Mouse (Mus musculus): Measurements from ENCODE around the gene Atp11b. TPM values are rescaled to one million over a fixed set of nuclear protein-coding genes. Genes with fewer than 3 reads are reported as not detected.

The Atp11b gene
- total RNA-seq, 1 experiment: 69.9 TPM

DNA sequence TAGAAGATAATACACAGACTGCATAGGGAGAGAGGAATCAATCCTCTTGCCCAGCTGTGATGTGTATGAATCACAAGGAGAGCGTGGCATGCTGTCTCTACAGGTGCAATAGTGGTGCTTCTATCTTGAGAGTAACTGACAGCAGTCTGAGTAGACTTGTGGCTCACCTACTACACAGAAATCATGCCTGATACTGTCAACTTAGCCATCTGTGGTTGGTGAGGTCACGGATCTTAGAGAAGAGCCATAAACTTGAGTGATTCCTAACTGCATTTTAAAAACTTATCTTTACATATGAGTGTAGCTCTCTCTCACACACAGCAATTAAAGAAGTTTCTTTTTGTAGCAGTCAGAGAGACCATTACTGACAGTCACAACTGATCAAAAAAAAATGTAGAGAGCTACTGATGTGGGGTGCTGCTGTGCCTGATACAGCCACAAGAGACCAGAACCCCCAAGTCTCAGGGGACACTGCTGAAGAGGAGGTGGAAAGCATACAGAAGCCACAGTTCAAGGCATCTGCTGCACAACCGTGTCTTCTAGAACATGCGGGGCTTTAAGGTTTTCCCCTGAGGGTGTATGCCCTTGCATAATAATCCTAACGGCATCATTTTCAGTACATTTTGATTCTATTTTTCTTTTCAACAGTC lies 146.8 kb downstream of the Atp11b start:
- TF ChIP-seq ZC3H11A (IDR thresholded peaks at IDR 0.05; ENCODE audit: borderline replicate concordance, low read depth, low read length) (no peak), MAFK (IDR thresholded peaks at IDR 0.05; ENCODE audit: insufficient read depth, low read depth, low read length) (no peak), HCFC1 (IDR thresholded peaks at IDR 0.05; ENCODE audit: borderline replicate concordance, insufficient read depth, low read length) (no peak), CHD2 (IDR thresholded peaks at IDR 0.05; ENCODE audit: low read depth, low read length) (no peak), ZNF384 (IDR thresholded peaks at IDR 0.05; ENCODE audit: low read depth, low read length) (no peak)
- Histone ChIP-seq H3K9me3 (ENCODE audit: control insufficient read depth, insufficient read depth, low read depth, low read length) (no peaks in the 10 kb centered on the region), H3K9ac (ENCODE audit: insufficient read depth, low read depth, low read length, poor library complexity, severe bottlenecking) (no peak overlapping the region), H3K4me3 (ENCODE audit: insufficient read depth in 1 of 2, low read depth in 1 of 2, low read length in 2 of 2, poor library complexity in 1 of 2, severe bottlenecking in 1 of 2) (no peak overlapping the region), H3K27ac (ENCODE audit: insufficient read depth, low read depth, low read length, poor library complexity, severe bottlenecking) (no peak overlapping the region), H3K36me3 (ENCODE audit: control insufficient read depth, insufficient read depth, low read length, poor library complexity, severe bottlenecking) (no peaks in the 10 kb centered on the region; the same call in 1 of the 2 replicates), H3K4me1 (ENCODE audit: control insufficient read depth in 2 of 2, insufficient read depth in 2 of 2, low read length in 2 of 2, poor library complexity in 1 of 2) (no peaks in the 10 kb centered on the region)
- in situ Hi-C loops (cut with MboI; ENCODE audit: low sequenced_read_pairs in 2 of 2, unreplicated experiment in 2 of 2): no loop called here
- no peak for DNase-seq (ENCODE audit: low read depth, low spot score)

Other genes with a start within 250 kb of the Atp11b start
- 28.2 and 32.3 TPM in 2 replicates for gene Dcun1d1, start 183.3 kb downstream of the Atp11b start, total RNA-seq (2012; rRNA removed)
- gene Mccc1, start 246.6 kb downstream of the Atp11b start, total RNA-seq (2012; rRNA removed): 16.6 and 20.3 TPM in 2 replicates

Measured in ES-E14 (cell line).